Mouse (Mus musculus) neural tube, embryonic 13.5 days (tissue): ENCODE results near the gene Scfd2. TPM values are rescaled to one million over a fixed set of nuclear protein-coding genes. Genes with fewer than 3 reads are reported as not detected.
A peak's percentile ranks its signal among the peaks of the same experiment; 100 is the strongest.

Experiments used
- ATAC-seq: fragments of 200-750 bp; cut with Nextera tagmentation; 2 replicates; pipeline ENCODE4 v1.8.0; 2017; ENCODE audit warnings: low read depth, mild to moderate bottlenecking, moderate TSS enrichment, moderate library complexity
- H3K27ac ChIP-seq: fragments of 300-500 bp; sonication (generic); replicated peaks from 2 replicates; pipeline ENCODE4 v1.5.1; 2015; ENCODE audit warnings: moderate library complexity, mild to moderate bottlenecking, inconsistent platforms
- H3K27me3 ChIP-seq: fragments of 300-500 bp; sonication (generic); 2 replicates; pipeline ENCODE4 v1.6.1; 2015; ENCODE audit warnings: mild to moderate bottlenecking, inconsistent platforms
- H3K36me3 ChIP-seq: fragments of 300-500 bp; sonication (generic); 2 replicates; pipeline ENCODE4 v1.6.1; 2015; ENCODE audit warnings: mild to moderate bottlenecking, inconsistent platforms
- H3K4me1 ChIP-seq: fragments of 300-500 bp; sonication (generic); replicated peaks from 2 replicates; pipeline ENCODE4 v1.6.1; 2015; ENCODE audit warnings: inconsistent platforms
- H3K4me2 ChIP-seq: fragments of 300-500 bp; sonication (generic); 2 replicates; pipeline ENCODE4 v1.6.1; 2015; ENCODE audit warnings: inconsistent platforms, mild to moderate bottlenecking, moderate library complexity
- H3K4me3 ChIP-seq: fragments of 300-500 bp; sonication (generic); 2 replicates; pipeline ENCODE4 v1.5.1; 2015; ENCODE audit warnings: mild to moderate bottlenecking, inconsistent platforms
- H3K9ac ChIP-seq: fragments of 300-500 bp; sonication (generic); 2 replicates; pipeline ENCODE4 v1.6.1; 2015; ENCODE audit warnings: moderate library complexity, mild to moderate bottlenecking, inconsistent platforms
- H3K9me3 ChIP-seq: fragments of 300-500 bp; sonication (generic); 2 replicates; pipeline ENCODE4 v1.6.1; 2016; ENCODE audit warnings: inconsistent platforms
- WGBS: fragments of 180-500 bp; shearing (Covaris S2); methylation state at CpG from one replicate; pipeline ENCODE4 v1.1.7; 2015; 5-methylcytosine and 5-hydroxymethylcytosine counted together
- polyA plus RNA-seq: library from polyadenylated mRNA; unstranded; fragments of >200 nt; fragmentation: Nextera tagmentation; extraction: Ambion mirVana; gene quantifications from 2 replicates; pipeline ENCODE4 v1.2.1, GENCODE M21; 2015

Scfd2 gene
- polyA plus RNA-seq, 1 experiment from 2014 or later = 17.2 TPM

DNA sequence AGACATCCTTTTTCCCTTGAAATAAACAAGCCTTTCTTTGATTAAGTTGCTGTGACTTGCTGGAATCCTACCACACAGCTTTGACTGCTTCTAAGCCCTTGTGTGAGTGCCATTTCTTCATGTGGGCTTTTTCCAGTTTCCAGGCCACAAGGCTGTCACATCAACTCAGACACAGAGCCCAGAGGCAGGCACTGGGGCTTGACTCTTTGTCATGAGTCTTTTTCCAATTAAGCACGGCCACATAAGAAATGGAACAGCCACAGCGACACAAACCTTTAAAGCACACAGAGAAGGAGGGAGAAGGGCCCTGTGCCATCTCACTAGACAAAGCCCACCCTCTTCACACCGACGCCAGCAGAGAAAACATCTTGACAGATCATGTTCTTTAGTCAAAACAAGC lies 313.0 kb downstream of the Scfd2 start:
- Histone ChIP-seq H3K9ac (no peak overlapping the region), H3K27me3 (no peaks in the 10 kb centered on the region), H3K4me3 (no peak overlapping the region), H3K4me2 (no peak overlapping the region), H3K4me1 (peaks cover 17% of the 10 kb centered on the region), H3K9me3 (no peaks in the 10 kb centered on the region), H3K27ac (no peak overlapping the region), H3K36me3 (no peaks in the 10 kb centered on the region)
- no peak for ATAC-seq
- 53% methylated on average over 4 of the region's 4 CpGs for WGBS

GRCm38 (mm10) chr5:74215125-74215524 lies 316.4 kb downstream of the Scfd2 start:
- Histone ChIP-seq H3K9me3 (no peaks in the 10 kb centered on the region), H3K4me3 (no peak overlapping the region), H3K4me1 (peaks cover 17% of the 10 kb centered on the region), H3K27me3 (no peaks in the 10 kb centered on the region), H3K9ac (0 out of 2 replicates have a peak overlapping the region, but pooled peaks have one; percentile 38), H3K4me2 (no peak overlapping the region), H3K27ac (0 out of 2 replicates have a peak overlapping the region, but pooled peaks have one; percentile 18), H3K36me3 (no peaks in the 10 kb centered on the region)
- ATAC-seq = 0 out of 2 replicates have a peak, but pooled peaks have one; percentile 50
- WGBS = 32% methylated on average over 4 of the region's 4 CpGs

DNA sequence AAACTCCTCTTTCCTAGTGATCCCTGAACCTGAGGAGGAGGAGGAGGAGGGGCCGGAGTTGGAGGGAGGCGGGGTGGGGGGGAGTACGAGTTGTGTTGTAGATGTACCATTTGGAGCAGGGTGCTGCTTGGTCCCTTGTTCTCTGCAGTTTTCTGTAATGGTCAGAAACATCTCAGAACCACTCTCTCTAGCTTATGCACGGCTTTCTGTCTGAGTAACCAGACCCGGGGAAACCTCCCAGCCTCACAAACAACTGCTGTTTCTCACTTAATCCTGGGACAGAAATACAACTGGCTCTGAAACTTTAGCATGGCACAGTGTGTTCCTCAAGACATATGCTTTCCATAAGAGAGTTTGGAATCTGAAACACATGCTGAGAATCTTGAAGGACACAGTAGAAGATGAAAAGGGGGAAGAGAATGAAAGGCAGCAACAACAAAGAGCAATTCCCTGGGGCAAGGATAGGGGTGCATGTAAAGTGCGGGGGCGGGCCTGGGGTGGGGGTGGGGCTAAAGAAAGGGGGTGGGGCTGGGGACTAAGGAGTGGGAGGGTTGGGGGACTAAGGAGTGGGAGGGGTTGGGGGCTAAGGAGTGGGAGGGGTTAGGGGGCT lies 317.0 kb downstream of the Scfd2 start:
- Histone ChIP-seq H3K4me2 (no peak overlapping the region), H3K27ac (no peak overlapping the region; the same call in 1 of the 2 replicates), H3K9ac (no peak overlapping the region), H3K36me3 (no peaks in the 10 kb centered on the region), H3K27me3 (no peaks in the 10 kb centered on the region), H3K4me1 (peaks cover 17% of the 10 kb centered on the region), H3K9me3 (no peaks in the 10 kb centered on the region), H3K4me3 (no peak overlapping the region)
- ATAC-seq = 0 out of 2 replicates have a peak, but pooled peaks have one; percentile 18
- 5% methylated on average over 7 of the region's 7 CpGs for WGBS

GRCm38 (mm10) chr5:74211346-74211745 lies 320.2 kb downstream of the Scfd2 start:
- no peak overlapping the region for H3K27ac ChIP-seq
- WGBS = 79% methylated on average over 11 of the region's 11 CpGs
- no peak overlapping the region for H3K9ac ChIP-seq
- no peak overlapping the region for H3K4me3 ChIP-seq
- no peaks in the 10 kb centered on the region for H3K27me3 ChIP-seq
- no peak for ATAC-seq
- no peaks in the 10 kb centered on the region for H3K9me3 ChIP-seq
- H3K36me3 ChIP-seq = no peaks in the 10 kb centered on the region
- H3K4me1 ChIP-seq = peaks cover 12% of the 10 kb centered on the region
- H3K4me2 ChIP-seq = no peak overlapping the region

- H3K27ac ChIP-seq = no peak overlapping the region
- H3K4me2 ChIP-seq = no peak overlapping the region
- H3K27me3 ChIP-seq = no peaks in the 10 kb centered on the region
- peaks cover 15% of the 10 kb centered on the region for H3K4me1 ChIP-seq
- H3K4me3 ChIP-seq = no peak overlapping the region
- WGBS = 86% methylated on average over 4 of the region's 4 CpGs
- H3K9ac ChIP-seq = no peak overlapping the region
- ATAC-seq = no peak
- no peaks in the 10 kb centered on the region for H3K9me3 ChIP-seq
- no peaks in the 10 kb centered on the region for H3K36me3 ChIP-seq
Measured at GRCm38 (mm10) chr5:74209640-74210039, 321.9 kb downstream of the Scfd2 start.

DNA sequence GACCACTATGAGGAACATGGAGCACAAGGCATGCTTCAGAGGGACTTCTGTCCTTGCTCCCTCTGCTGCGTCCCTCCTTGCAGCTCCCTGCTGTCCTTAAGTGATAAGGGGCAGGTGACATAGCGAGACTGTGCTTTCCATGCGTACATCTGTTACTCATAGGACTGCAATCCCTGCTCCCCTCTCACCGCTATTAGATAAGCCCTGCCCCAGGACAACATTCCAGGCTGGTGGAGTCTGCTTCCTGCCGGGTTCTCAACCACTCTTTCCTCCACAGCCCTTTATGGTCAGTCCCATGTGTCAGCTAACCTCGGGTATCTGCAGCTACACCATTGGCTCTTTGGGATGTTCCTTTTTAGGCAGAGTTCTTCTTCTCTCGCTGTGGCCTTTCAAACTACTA lies 323.1 kb downstream of the Scfd2 start:
- Histone ChIP-seq H3K4me1 (peaks cover 12% of the 10 kb centered on the region; the same call in 1 of the 2 replicates), H3K27me3 (no peaks in the 10 kb centered on the region), H3K36me3 (no peaks in the 10 kb centered on the region), H3K4me2 (no peak overlapping the region), H3K9me3 (no peaks in the 10 kb centered on the region), H3K4me3 (no peak overlapping the region), H3K9ac (no peak overlapping the region), H3K27ac (no peak overlapping the region)
- no peak for ATAC-seq
- WGBS = 66% methylated on average over 7 of the region's 7 CpGs

GRCm38 (mm10) chr5:74207209-74207608 lies 324.4 kb downstream of the Scfd2 start:
- Histone ChIP-seq H3K4me3 (no peak overlapping the region), H3K27me3 (no peaks in the 10 kb centered on the region), H3K9me3 (no peaks in the 10 kb centered on the region), H3K27ac (no peak overlapping the region), H3K36me3 (no peaks in the 10 kb centered on the region), H3K4me1 (peaks cover 12% of the 10 kb centered on the region; the same call in 1 of the 2 replicates), H3K4me2 (no peak overlapping the region), H3K9ac (no peak overlapping the region)
- WGBS = 85% methylated on average over 3 of the region's 3 CpGs
- ATAC-seq = no peak

DNA sequence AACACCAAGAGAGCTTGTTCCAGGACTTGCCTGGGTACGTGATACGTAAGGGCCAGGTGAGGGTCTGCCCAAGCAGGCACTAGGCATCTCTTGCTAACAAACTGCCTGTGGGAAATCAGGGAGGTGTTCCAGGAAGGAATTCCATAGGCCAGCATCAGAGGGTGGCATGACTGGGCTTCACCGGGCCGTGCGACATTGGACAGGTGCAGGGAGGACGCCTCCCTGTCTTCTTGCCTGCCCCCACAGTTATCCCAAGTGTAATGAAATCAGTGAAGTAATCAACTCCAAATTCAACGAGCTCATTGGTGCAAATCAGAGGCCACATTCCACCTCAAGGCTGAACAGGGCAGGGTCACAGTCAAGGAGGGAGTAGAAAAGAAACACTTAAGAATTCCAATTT lies 324.9 kb downstream of the Scfd2 start:
- Histone ChIP-seq H3K4me2 (no peak overlapping the region), H3K36me3 (no peaks in the 10 kb centered on the region), H3K27me3 (no peaks in the 10 kb centered on the region), H3K4me3 (no peak overlapping the region), H3K27ac (no peak overlapping the region), H3K9ac (no peak overlapping the region), H3K9me3 (no peaks in the 10 kb centered on the region), H3K4me1 (peaks cover 18% of the 10 kb centered on the region)
- ATAC-seq = no peak
- WGBS = 94% methylated on average over 7 of the region's 7 CpGs

GRCm38 (mm10) chr5:74206038-74206437 lies 325.5 kb downstream of the Scfd2 start:
- H3K4me1 ChIP-seq = peaks cover 23% of the 10 kb centered on the region
- no peaks in the 10 kb centered on the region for H3K27me3 ChIP-seq
- H3K9me3 ChIP-seq = no peaks in the 10 kb centered on the region
- 79% methylated on average over 7 of the region's 7 CpGs for WGBS
- no peak overlapping the region for H3K27ac ChIP-seq
- ATAC-seq = no peak
- no peak overlapping the region for H3K4me2 ChIP-seq
- H3K9ac ChIP-seq = no peak overlapping the region
- no peaks in the 10 kb centered on the region for H3K36me3 ChIP-seq
- H3K4me3 ChIP-seq = no peak overlapping the region

DNA sequence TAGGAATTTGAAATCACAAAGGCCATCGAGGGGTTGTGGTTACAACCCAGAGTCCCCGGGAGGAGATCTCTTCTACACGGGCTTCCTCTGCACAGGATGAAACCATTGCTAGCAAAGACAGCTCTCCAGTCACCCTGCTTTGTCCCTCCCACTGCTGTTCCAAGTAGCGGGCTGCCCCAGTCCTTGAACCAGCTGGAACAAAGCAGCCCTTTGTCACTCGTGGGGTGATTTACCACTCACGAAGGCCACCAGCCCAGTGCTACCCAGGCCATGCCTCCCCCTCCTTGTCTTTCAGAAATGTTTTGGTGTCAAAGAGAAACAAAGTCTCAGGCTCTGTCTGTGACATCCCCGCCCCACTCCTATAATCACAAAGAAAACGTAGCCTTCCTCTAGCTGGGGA lies 326.1 kb downstream of the Scfd2 start:
- peaks cover 25% of the 10 kb centered on the region for H3K4me1 ChIP-seq
- peak; percentile 67; the same call in 1 of the 2 replicates for ATAC-seq

GRCm38 (mm10) chr5:74204465-74204864 lies 327.1 kb downstream of the Scfd2 start:
- Histone ChIP-seq H3K4me3 (no peak overlapping the region), H3K27me3 (no peaks in the 10 kb centered on the region), H3K9ac (no peak overlapping the region), H3K36me3 (no peaks in the 10 kb centered on the region), H3K27ac (no peak overlapping the region), H3K9me3 (no peaks in the 10 kb centered on the region), H3K4me1 (peaks cover 35% of the 10 kb centered on the region), H3K4me2 (no peak overlapping the region)
- 54% methylated on average over 5 of the region's 5 CpGs for WGBS
- no peak for ATAC-seq

More for the DNA sequence above, 326.1 kb downstream of the Scfd2 start:
- H3K36me3 ChIP-seq = no peaks in the 10 kb centered on the region
- 14% methylated on average over 8 of the region's 8 CpGs for WGBS
- no peak overlapping the region for H3K27ac ChIP-seq
- H3K4me2 ChIP-seq = no peak overlapping the region
- H3K9ac ChIP-seq = no peak overlapping the region
- H3K9me3 ChIP-seq = no peaks in the 10 kb centered on the region
- H3K27me3 ChIP-seq = no peaks in the 10 kb centered on the region
- no peak overlapping the region for H3K4me3 ChIP-seq

DNA sequence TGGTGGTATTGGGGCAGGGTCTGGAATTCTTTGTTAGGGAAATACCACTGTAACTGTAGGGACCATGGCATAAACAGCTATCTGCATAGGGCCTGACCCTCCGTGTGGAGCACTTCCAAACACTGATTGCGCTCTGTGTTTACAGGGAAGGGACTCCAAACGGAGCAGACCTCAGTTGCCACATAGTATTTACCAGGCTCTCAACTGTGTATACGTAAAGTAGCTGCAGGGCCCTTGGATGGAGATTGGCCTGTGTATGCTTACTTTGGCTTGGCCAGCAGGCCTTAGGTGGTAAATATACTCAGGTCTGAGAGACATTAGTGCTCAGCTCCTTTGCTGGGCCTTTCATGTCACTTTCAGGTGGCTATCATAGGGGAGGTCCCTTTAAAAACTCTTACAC lies 329.0 kb downstream of the Scfd2 start:
- H3K4me3 ChIP-seq = no peak overlapping the region
- H3K9ac ChIP-seq = no peak overlapping the region
- H3K9me3 ChIP-seq = no peaks in the 10 kb centered on the region
- no peaks in the 10 kb centered on the region for H3K27me3 ChIP-seq
- H3K27ac ChIP-seq = no peak overlapping the region
- H3K4me2 ChIP-seq = no peak overlapping the region
- H3K36me3 ChIP-seq = peaks cover 10% of the 10 kb centered on the region; the same call in 1 of the 2 replicates
- peaks cover 55% of the 10 kb centered on the region for H3K4me1 ChIP-seq
- ATAC-seq = no peak
- WGBS = 82% methylated on average over 4 of the region's 4 CpGs
